Mouse (Mus musculus) cortical plate, adult 2 months (tissue): ENCODE measurements at regions not wholly inside any gene's neighbourhood (a gene's known extent, or its start where the extent isn't known, plus 50 kb on each side); places are given as distances from the start of the nearest gene placed in this dataset.

Experiments used
- H3K27ac ChIP-seq: fragments of 200-500 bp; 2 replicates; pipeline ENCODE4 v1.5.1; 2012; ENCODE audit warnings: low read length, control low read depth, inconsistent platforms; ENCODE audit not compliant: insufficient read depth
- H3K4me1 ChIP-seq: fragments of 200-500 bp; 2 replicates; pipeline ENCODE4 v1.6.1; 2011; ENCODE audit warnings: low read length; ENCODE audit not compliant: control insufficient read depth, insufficient read depth
- H3K4me3 ChIP-seq: fragments of 200-500 bp; 2 replicates; pipeline ENCODE4 v1.5.1; 2011; ENCODE audit warnings: mild to moderate bottlenecking, low read length, control low read depth; ENCODE audit not compliant: insufficient read depth
- CTCF ChIP-seq: fragments of 200-500 bp; IDR thresholded peaks from 2 replicates; pipeline ENCODE4 v1.5.1; 2011; ENCODE audit warnings: mild to moderate bottlenecking, control low read depth, low read length; ENCODE audit not compliant: insufficient read depth; ENCODE audit errors: extremely low read depth
- POLR2A ChIP-seq: fragments of 200-500 bp; IDR thresholded peaks from 2 replicates; pipeline ENCODE4 v1.6.1; 2011; ENCODE audit warnings: mild to moderate bottlenecking, low read length, control low read depth; ENCODE audit not compliant: insufficient read depth; ENCODE audit errors: extremely low read depth

GRCm38 (mm10) chr8:29274668-29275067 is 1827.2 kb downstream of the Poteg start:
- Histone ChIP-seq H3K4me1 (no peaks in the 10 kb centered on the region), H3K4me3 (no peak overlapping the region), H3K27ac (no peak overlapping the region)
- no peak for TF ChIP-seq POLR2A
- TF ChIP-seq CTCF = no peak

- Histone ChIP-seq H3K4me3 (no peak overlapping the region), H3K27ac (no peak overlapping the region), H3K4me1 (no peaks in the 10 kb centered on the region)
- TF ChIP-seq POLR2A = no peak
- no peak for TF ChIP-seq CTCF
These were observed 1831.2 kb downstream of the Poteg start for GRCm38 (mm10) chr8:29278711-29279110.

- no peak for TF ChIP-seq CTCF
- Histone ChIP-seq H3K27ac (no peak overlapping the region), H3K4me3 (no peak overlapping the region), H3K4me1 (no peaks in the 10 kb centered on the region)
These were observed 1831.8 kb downstream of the Poteg start for GRCm38 (mm10) chr8:29279276-29279675.

DNA sequence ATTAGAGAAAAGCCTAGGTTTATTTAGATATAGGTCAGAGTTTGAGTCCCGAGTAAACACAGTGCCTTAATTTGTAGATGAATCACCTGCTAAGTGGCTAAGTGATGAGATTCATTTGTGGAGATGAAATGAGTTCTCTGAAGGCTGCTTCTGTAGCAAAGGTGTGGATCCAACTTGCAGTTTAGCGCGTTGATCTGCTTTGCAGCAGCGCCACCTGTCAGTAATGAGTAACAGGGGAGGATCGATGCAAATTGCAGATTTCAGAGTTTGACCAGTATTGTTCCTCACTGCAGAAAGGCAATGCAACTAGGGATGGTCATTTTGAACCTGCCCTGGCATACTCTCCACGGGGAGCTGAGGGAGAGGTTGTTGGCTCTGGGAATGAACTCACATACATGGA is 1842.9 kb downstream of the Poteg start:
- Histone ChIP-seq H3K27ac (no peak overlapping the region), H3K4me3 (no peak overlapping the region), H3K4me1 (no peaks in the 10 kb centered on the region)
- no peak for TF ChIP-seq POLR2A
- peak; percentile 88 for TF ChIP-seq CTCF
